Mouse (Mus musculus) liver, embryonic 11.5 days (tissue): ENCODE measurements around the gene Tmem104. TPM values are rescaled to one million over a fixed set of nuclear protein-coding genes. Genes with fewer than 3 reads are reported as not detected.

Source experiments
- ATAC-seq: fragments of 200-750 bp; cut with Nextera tagmentation; replicated peaks from 2 replicates; pipeline ENCODE4 v1.8.0; 2017; ENCODE audit warnings: moderate number of reproducible peaks, mild to moderate bottlenecking, moderate TSS enrichment, moderate library complexity; ENCODE audit not compliant: low FRiP score
- DNase-seq: peaks from one replicate; pipeline ENCODE4 v3.0.0-alpha.2; 2017; ENCODE audit warnings: low spot score
- H3K27ac ChIP-seq: fragments of 300-500 bp; sonication (generic); 2 replicates; pipeline ENCODE4 v1.5.1; 2014; ENCODE audit warnings: mild to moderate bottlenecking, low read depth, low read length, control low read depth
- H3K27me3 ChIP-seq: fragments of 300-500 bp; sonication (generic); replicated peaks from 2 replicates; pipeline ENCODE4 v1.6.1; 2014; ENCODE audit warnings: low read length, mixed read lengths; ENCODE audit not compliant: control insufficient read depth, insufficient read depth
- H3K36me3 ChIP-seq: fragments of 300-500 bp; sonication (generic); 2 replicates; pipeline ENCODE4 v1.6.1; 2014; ENCODE audit warnings: mild to moderate bottlenecking, low read length, moderate library complexity, mixed read lengths; ENCODE audit not compliant: control insufficient read depth, insufficient read depth
- H3K4me1 ChIP-seq: fragments of 300-500 bp; sonication (generic); replicated peaks from 2 replicates; pipeline ENCODE4 v1.6.1; 2014; ENCODE audit warnings: low read length, mixed read lengths; ENCODE audit not compliant: control insufficient read depth, insufficient read depth
- H3K4me2 ChIP-seq: fragments of 300-500 bp; sonication (generic); 2 replicates; pipeline ENCODE4 v1.6.1; 2014; ENCODE audit warnings: mild to moderate bottlenecking, control low read depth, moderate library complexity
- H3K4me3 ChIP-seq: fragments of 300-500 bp; sonication (generic); 2 replicates; pipeline ENCODE4 v1.5.1; 2014; ENCODE audit warnings: low read depth, low read length, control low read depth
- H3K9ac ChIP-seq: fragments of 300-500 bp; sonication (generic); 2 replicates; pipeline ENCODE4 v1.6.1; 2014; ENCODE audit warnings: low read depth, low read length, control low read depth
- H3K9me3 ChIP-seq: fragments of 300-500 bp; sonication (generic); 2 replicates; pipeline ENCODE4 v1.6.1; 2016; ENCODE audit warnings: low read length, inconsistent platforms, mixed read lengths; ENCODE audit not compliant: control insufficient read depth
- whole genome bisulfite sequencing: fragments of 180-500 bp; shearing (Covaris S2); extraction: QIAGEN DNeasy Blood & Tissue Kit; methylation state at CpG from one replicate; pipeline ENCODE4 v1.1.7; 2014; 5-methylcytosine and 5-hydroxymethylcytosine counted together
- polyA plus RNA-seq: library from polyadenylated mRNA; unstranded; fragments of >200 nt; fragmentation: Nextera tagmentation; extraction: Ambion mirVana; gene quantifications from 2 replicates; pipeline ENCODE4 v1.2.1, GENCODE M21; 2014

Gene Tmem104
- polyA plus RNA-seq, 1 experiment from 2014 or later, result 10.8 TPM

DNA sequence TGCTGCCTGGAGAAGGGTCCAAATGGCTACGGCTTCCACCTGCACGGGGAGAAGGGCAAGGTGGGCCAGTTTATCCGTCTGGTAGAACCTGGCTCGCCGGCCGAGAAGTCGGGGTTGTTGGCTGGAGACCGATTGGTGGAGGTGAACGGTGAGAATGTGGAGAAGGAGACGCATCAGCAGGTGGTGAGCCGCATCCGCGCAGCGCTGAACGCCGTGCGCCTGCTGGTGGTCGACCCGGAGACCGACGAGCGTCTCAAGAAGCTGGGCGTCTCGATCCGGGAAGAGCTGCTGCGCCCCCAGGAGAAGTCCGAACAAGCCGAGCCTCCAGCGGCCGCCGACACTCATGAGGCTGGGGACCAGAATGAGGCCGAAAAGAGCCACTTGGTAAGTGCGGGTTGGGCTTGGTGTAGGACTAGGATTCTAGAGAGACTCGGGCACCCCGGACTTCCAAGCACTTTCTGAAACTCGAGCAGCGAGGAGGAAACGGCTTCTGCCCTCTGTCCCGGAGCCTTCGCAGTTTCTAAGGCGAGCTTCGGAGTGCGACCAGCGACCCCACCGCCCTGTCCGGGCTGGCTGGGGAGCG lies 23.6 kb upstream of the Tmem104 start:
- peaks cover 39% of the 10 kb centered on the region for H3K4me1 ChIP-seq
- no peak for DNase-seq
- H3K27ac ChIP-seq, result peak overlapping the region; percentile 72
- H3K4me2 ChIP-seq, result peak overlapping the region; percentile 93
- no peaks in the 10 kb centered on the region for H3K27me3 ChIP-seq
- under 1% methylated on average over 47 of the region's 47 CpGs for WGBS
- H3K9me3 ChIP-seq, result no peaks in the 10 kb centered on the region
- peak overlapping the region; percentile 80 for H3K4me3 ChIP-seq
- H3K9ac ChIP-seq, result peak overlapping the region; percentile 74
- no peaks in the 10 kb centered on the region; the same call in 1 of the 2 replicates for H3K36me3 ChIP-seq
- peak; percentile 21 for ATAC-seq

DNA sequence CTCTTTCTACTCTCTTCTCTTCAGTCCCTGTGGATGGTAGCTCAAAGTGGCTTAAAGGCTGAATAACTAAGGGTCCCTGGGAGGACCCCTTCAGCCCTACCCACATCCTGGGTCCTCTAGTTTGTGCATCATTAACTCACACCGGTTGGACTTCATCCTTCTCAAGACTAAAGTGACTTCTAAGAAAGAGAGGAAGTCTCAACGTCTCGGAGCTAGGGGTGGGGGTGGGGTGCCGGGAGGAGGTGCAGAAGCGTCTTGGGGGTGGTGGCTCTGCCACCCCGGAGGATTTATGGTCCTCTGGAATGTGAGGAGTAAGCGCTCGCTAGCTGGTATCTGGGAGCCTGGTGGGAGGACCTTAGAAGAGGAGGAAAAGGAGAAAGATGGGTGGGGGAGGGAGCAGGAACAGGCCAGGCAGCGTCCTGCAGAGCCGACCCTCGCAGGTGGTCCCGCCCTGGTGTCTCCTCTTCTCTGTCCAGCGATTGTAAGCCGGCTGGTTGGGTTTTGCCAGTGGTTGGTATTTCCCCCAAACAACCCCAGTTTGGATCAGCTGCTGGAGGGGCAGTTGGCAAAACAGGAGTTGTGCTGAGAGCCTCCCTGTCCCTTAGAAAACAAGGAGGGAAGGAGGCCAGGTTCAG lies 22.8 kb upstream of the Tmem104 start:
- no peaks in the 10 kb centered on the region; the same call in 1 of the 2 replicates for H3K36me3 ChIP-seq
- no peaks in the 10 kb centered on the region for H3K9me3 ChIP-seq
- 0% methylated on average over 13 of the region's 14 CpGs for WGBS
- ATAC-seq (no peak), DNase-seq (no peak)
- H3K4me3 ChIP-seq, result peak overlapping the region; percentile 80
- no peaks in the 10 kb centered on the region for H3K27me3 ChIP-seq
- peaks cover 38% of the 10 kb centered on the region for H3K4me1 ChIP-seq
- H3K9ac ChIP-seq, result peak overlapping the region; percentile 74
- peak overlapping the region; percentile 72 for H3K27ac ChIP-seq
- H3K4me2 ChIP-seq, result peak overlapping the region; percentile 93

DNA sequence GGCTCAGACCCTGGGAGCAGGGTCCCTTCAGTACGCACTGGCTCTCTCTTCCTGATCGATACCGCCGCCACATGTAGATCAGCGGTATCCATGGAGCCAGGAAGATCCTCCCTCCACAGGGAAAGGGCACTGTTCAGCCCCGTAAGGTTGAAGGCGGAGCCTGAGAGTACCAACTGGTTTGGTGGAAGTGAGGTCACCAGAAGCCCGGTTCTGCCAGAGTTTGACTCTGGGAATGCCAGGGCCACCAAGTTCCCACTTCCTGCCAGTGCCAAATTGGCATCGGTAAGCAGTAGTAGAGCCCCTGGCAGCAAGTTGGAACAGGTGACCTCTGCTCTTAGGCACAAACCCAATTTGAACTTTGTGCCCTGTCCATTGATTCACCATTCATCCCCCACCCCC lies 22.3 kb upstream of the Tmem104 start:
- no peaks in the 10 kb centered on the region for H3K27me3 ChIP-seq
- H3K4me3 ChIP-seq, result peak overlapping the region; percentile 80
- no peaks in the 10 kb centered on the region for H3K9me3 ChIP-seq
- H3K4me1 ChIP-seq, result peaks cover 38% of the 10 kb centered on the region
- no peak for DNase-seq
- ATAC-seq, result 0 out of 2 replicates have a peak, but pooled peaks have one; percentile 14
- H3K27ac ChIP-seq, result peak overlapping the region; percentile 72; the same call in 1 of the 2 replicates
- H3K4me2 ChIP-seq, result peak overlapping the region; percentile 93
- no peaks in the 10 kb centered on the region; the same call in 1 of the 2 replicates for H3K36me3 ChIP-seq
- WGBS, result 9% methylated on average over 9 of the region's 9 CpGs
- H3K9ac ChIP-seq, result peak overlapping the region; percentile 74

DNA sequence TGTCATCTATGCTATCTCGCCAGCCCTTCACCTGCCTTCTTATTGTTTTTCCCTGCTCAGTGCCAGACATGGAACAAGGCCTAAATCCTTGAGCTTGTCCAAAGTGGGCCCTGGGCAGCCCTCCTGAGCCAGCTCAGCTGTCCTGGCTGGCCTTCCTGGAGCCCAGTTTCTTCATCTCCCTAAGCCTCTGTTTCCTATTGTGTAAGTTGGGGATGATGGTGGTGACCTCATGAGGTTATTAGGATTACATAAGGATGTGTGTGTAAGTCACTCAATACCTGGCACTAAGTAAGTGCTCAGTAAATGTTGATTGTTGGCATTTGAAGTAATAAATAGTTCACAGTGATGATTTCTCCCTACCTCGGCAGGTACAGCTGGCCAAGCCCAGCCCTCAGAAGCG lies 20.5 kb upstream of the Tmem104 start:
- Histone ChIP-seq H3K27me3 (no peaks in the 10 kb centered on the region), H3K4me2 (peak overlapping the region; percentile 93), H3K36me3 (no peaks in the 10 kb centered on the region; the same call in 1 of the 2 replicates), H3K4me3 (no peak overlapping the region), H3K27ac (no peak overlapping the region), H3K9me3 (no peaks in the 10 kb centered on the region), H3K4me1 (peaks cover 33% of the 10 kb centered on the region), H3K9ac (no peak overlapping the region)
- DNase-seq (no peak), ATAC-seq (no peak)
- 85% methylated on average over 3 of the region's 3 CpGs for WGBS

DNA sequence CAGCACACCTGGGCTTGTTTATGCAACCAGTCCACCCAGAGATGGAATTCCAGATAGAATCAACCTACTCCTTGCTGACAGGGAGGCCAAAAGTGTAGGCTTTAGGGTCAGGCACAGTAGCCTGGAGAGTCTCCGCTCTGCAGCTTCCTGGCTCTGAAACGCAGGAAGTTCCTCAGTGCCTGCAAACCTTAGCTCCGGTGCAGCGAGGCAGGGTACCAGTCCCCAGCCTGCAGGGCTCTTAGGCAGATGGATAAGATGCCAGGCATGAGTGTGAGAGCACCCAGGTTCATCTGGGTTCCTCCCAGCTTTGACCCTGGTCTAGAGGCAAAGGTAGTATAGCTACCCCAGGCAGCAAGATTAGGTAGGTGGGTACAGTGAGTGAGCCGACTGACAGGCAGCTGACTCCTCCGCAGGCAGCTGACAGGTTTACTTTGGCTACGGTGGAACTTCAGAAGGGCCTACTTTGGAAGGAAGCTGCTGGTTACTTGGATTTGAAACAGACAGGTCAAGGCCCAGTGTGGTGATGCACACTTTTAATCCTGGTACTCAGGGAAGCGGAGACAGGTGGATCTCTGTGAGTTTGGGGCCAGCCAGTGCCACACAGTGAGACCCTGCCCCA lies 19.5 kb upstream of the Tmem104 start:
- Histone ChIP-seq H3K9ac (no peak overlapping the region), H3K36me3 (no peaks in the 10 kb centered on the region; the same call in 1 of the 2 replicates), H3K9me3 (no peaks in the 10 kb centered on the region), H3K27ac (no peak overlapping the region), H3K4me2 (no peak overlapping the region), H3K27me3 (no peaks in the 10 kb centered on the region), H3K4me3 (no peak overlapping the region), H3K4me1 (peaks cover 33% of the 10 kb centered on the region)
- 75% methylated on average over 8 of the region's 8 CpGs for WGBS
- DNase-seq, result no peak
- ATAC-seq, result no peak

DNA sequence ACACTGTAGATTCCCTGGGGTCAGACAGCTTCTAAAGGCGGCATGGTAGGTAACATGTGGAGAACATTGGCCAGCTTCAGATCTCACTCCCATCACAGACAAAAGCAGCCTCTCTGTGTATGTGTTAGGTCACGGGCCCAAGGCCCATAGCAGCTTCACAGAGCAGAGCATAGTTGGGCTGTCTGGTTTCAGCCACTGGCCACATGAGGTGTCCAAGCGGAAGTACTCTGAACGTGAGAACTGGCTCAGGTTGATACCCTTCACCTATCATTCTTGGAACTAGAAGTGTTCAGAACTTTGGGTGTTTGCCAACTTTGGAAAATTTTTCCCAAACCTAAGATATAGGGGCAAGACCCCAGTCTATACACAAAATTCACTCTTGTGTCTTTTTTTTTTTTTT lies 17.9 kb upstream of the Tmem104 start:
- ATAC-seq (no peak), DNase-seq (no peak)
- no peak overlapping the region for H3K4me3 ChIP-seq
- no peak overlapping the region for H3K27ac ChIP-seq
- H3K4me1 ChIP-seq, result peaks cover 43% of the 10 kb centered on the region
- H3K27me3 ChIP-seq, result no peaks in the 10 kb centered on the region
- WGBS, result 87% methylated on average over 4 of the region's 4 CpGs
- H3K36me3 ChIP-seq, result no peaks in the 10 kb centered on the region; the same call in 1 of the 2 replicates
- no peak overlapping the region for H3K4me2 ChIP-seq
- H3K9ac ChIP-seq, result no peak overlapping the region
- no peaks in the 10 kb centered on the region for H3K9me3 ChIP-seq

DNA sequence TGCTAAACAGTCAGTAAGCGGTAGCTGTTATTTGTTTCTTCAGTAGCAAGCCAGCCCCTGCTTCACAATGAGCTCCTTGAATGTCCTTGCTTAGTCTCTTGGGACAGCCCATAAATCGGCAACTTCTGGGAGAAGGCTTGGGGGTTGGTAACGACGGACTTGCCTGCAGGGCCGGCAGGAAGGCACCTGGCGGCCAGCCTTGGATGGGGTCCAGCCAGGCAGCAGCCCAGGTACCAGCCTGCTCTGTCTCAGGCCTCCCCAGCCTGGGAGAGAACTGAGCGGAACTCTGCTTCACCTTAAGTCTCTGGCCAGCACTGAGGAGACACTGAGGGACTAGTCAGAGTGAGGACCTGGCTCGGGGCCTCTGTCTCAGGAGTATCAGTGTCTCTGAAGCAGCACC lies 16.2 kb upstream of the Tmem104 start:
- Histone ChIP-seq H3K27me3 (no peaks in the 10 kb centered on the region), H3K27ac (no peak overlapping the region), H3K4me1 (peaks cover 46% of the 10 kb centered on the region), H3K36me3 (no peaks in the 10 kb centered on the region; the same call in 1 of the 2 replicates), H3K9ac (no peak overlapping the region), H3K4me3 (no peak overlapping the region), H3K4me2 (no peak overlapping the region), H3K9me3 (no peaks in the 10 kb centered on the region)
- no peak for ATAC-seq
- 69% methylated on average over 8 of the region's 8 CpGs for WGBS
- no peak for DNase-seq

DNA sequence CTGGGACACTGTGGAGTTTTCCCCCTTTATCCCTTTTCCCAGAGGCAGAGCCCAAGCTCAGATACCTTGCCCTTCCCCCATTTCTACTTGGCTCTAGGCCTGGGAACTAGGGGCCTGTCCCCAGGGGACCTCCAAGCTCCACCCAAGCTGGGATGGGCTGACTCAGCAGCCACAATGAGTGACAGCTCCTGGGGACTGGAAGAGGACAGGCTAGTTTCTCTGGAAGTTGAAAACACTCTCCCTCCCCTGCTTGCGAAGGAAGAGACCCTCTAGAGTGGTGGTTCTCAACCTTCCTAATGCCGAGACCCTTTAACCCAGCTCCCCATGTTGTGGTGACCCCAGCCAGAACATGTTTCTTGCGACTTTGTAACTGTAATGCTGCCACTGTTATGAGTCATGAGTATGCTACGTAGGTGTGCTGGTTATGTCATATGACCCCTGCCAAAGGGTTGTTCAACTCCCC lies 14.4 kb upstream of the Tmem104 start:
- H3K9me3 ChIP-seq, result no peaks in the 10 kb centered on the region
- 34% methylated on average over 4 of the region's 4 CpGs for WGBS
- 0 out of 2 replicates have a peak overlapping the region, but pooled peaks have one; percentile 3 for H3K27ac ChIP-seq
- H3K27me3 ChIP-seq, result no peaks in the 10 kb centered on the region
- no peak overlapping the region for H3K9ac ChIP-seq
- peaks cover 54% of the 10 kb centered on the region for H3K4me1 ChIP-seq
- H3K4me2 ChIP-seq, result peak overlapping the region; percentile 45
- ATAC-seq (peak; percentile 45; the same call in 1 of the 2 replicates), DNase-seq (no peak)
- no peak overlapping the region for H3K4me3 ChIP-seq
- H3K36me3 ChIP-seq, result no peaks in the 10 kb centered on the region; the same call in 1 of the 2 replicates
